Mouse (Mus musculus) forebrain, embryonic 16.5 days (tissue): ENCODE measurements around the gene Zbtb20. TPM values are rescaled to one million over a fixed set of nuclear protein-coding genes. Genes with fewer than 3 reads are reported as not detected.

Experiments used
- ATAC-seq: fragments of 200-750 bp; cut with Nextera tagmentation; 2 replicates; pipeline ENCODE4 v1.8.0; 2017; ENCODE audit warnings: mild to moderate bottlenecking, moderate library complexity
- H3K27ac ChIP-seq: fragments of 300-500 bp; sonication (generic); 2 replicates; pipeline ENCODE4 v1.5.1; 2014; ENCODE audit warnings: low read length, control low read depth
- H3K27me3 ChIP-seq: fragments of 300-500 bp; sonication (generic); replicated peaks from 2 replicates; pipeline ENCODE4 v1.6.1; 2014; ENCODE audit warnings: low read length; ENCODE audit not compliant: control insufficient read depth, insufficient read depth
- H3K36me3 ChIP-seq: fragments of 300-500 bp; sonication (generic); 2 replicates; pipeline ENCODE4 v1.6.1; 2014; ENCODE audit not compliant: control insufficient read depth, insufficient read depth
- H3K4me1 ChIP-seq: fragments of 300-500 bp; sonication (generic); replicated peaks from 2 replicates; pipeline ENCODE4 v1.6.1; 2014; ENCODE audit warnings: low read length; ENCODE audit not compliant: control insufficient read depth, insufficient read depth
- H3K4me2 ChIP-seq: fragments of 300-500 bp; sonication (generic); 2 replicates; pipeline ENCODE4 v1.6.1; 2014; ENCODE audit warnings: mild to moderate bottlenecking, low read length, control low read depth
- H3K4me3 ChIP-seq: fragments of 300-500 bp; sonication (generic); replicated peaks from 2 replicates; pipeline ENCODE4 v1.5.1; 2014; ENCODE audit warnings: mild to moderate bottlenecking, low read length, control low read depth
- H3K9ac ChIP-seq: fragments of 300-500 bp; sonication (generic); replicated peaks from 2 replicates; pipeline ENCODE4 v1.6.1; 2014; ENCODE audit warnings: low read depth, low read length, control low read depth
- H3K9me3 ChIP-seq: fragments of 300-500 bp; sonication (generic); 2 replicates; pipeline ENCODE4 v1.6.1; 2016; ENCODE audit warnings: low read length; ENCODE audit not compliant: control insufficient read depth
- WGBS: fragments of 180-500 bp; shearing (Covaris S2); extraction: QIAGEN DNeasy Blood & Tissue Kit; methylation state at CpG from one replicate; pipeline ENCODE4 v1.1.7; 2014; 5-methylcytosine and 5-hydroxymethylcytosine counted together
- polyA plus RNA-seq: library from polyadenylated mRNA; unstranded; fragments of >200 nt; fragmentation: Nextera tagmentation; extraction: Ambion mirVana; gene quantifications from 2 replicates; pipeline ENCODE4 v1.2.1, GENCODE M21; 2015

Gene Zbtb20
- polyA plus RNA-seq, 1 experiment from 2014 or later: 126 TPM

- H3K4me1 ChIP-seq: no peaks in the 10 kb centered on the region
- H3K27ac ChIP-seq: no peak overlapping the region
- no peak overlapping the region for H3K9ac ChIP-seq
- no peaks in the 10 kb centered on the region for H3K27me3 ChIP-seq
- WGBS: 84% methylated on average over 3 of the region's 3 CpGs
- no peak for ATAC-seq
- H3K4me2 ChIP-seq: no peak overlapping the region
- H3K36me3 ChIP-seq: no peaks in the 10 kb centered on the region
- H3K9me3 ChIP-seq: no peaks in the 10 kb centered on the region
- no peak overlapping the region for H3K4me3 ChIP-seq
Measured at GRCm38 (mm10) chr16:43476921-43477320, 601.2 kb downstream of the Zbtb20 start.

- WGBS: 69% methylated on average over 1 of the region's 1 CpGs
- Histone ChIP-seq H3K36me3 (no peaks in the 10 kb centered on the region), H3K9ac (no peak overlapping the region), H3K4me2 (no peak overlapping the region), H3K4me1 (no peaks in the 10 kb centered on the region), H3K27me3 (no peaks in the 10 kb centered on the region), H3K9me3 (no peaks in the 10 kb centered on the region), H3K4me3 (no peak overlapping the region), H3K27ac (no peak overlapping the region)
- no peak for ATAC-seq
Measured at GRCm38 (mm10) chr16:43478352-43478751, 602.7 kb downstream of the Zbtb20 start.

GRCm38 (mm10) chr16:43480532-43480931 lies 604.9 kb downstream of the Zbtb20 start:
- Histone ChIP-seq H3K9ac (no peak overlapping the region), H3K9me3 (no peaks in the 10 kb centered on the region), H3K36me3 (no peaks in the 10 kb centered on the region), H3K4me2 (no peak overlapping the region), H3K4me3 (no peak overlapping the region), H3K4me1 (no peaks in the 10 kb centered on the region), H3K27me3 (no peaks in the 10 kb centered on the region), H3K27ac (no peak overlapping the region)
- ATAC-seq: no peak
- 79% methylated on average over 6 of the region's 6 CpGs for WGBS

GRCm38 (mm10) chr16:43482125-43482524 lies 606.4 kb downstream of the Zbtb20 start:
- H3K4me1 ChIP-seq: no peaks in the 10 kb centered on the region
- H3K27me3 ChIP-seq: no peaks in the 10 kb centered on the region
- 51% methylated on average over 3 of the region's 3 CpGs for WGBS
- H3K4me2 ChIP-seq: no peak overlapping the region
- no peak overlapping the region for H3K4me3 ChIP-seq
- ATAC-seq: no peak
- no peaks in the 10 kb centered on the region for H3K36me3 ChIP-seq
- H3K9me3 ChIP-seq: no peaks in the 10 kb centered on the region
- H3K27ac ChIP-seq: no peak overlapping the region
- H3K9ac ChIP-seq: no peak overlapping the region

- Histone ChIP-seq H3K9me3 (no peaks in the 10 kb centered on the region), H3K27me3 (no peaks in the 10 kb centered on the region), H3K4me1 (no peaks in the 10 kb centered on the region), H3K4me3 (no peak overlapping the region), H3K36me3 (no peaks in the 10 kb centered on the region), H3K4me2 (no peak overlapping the region), H3K27ac (no peak overlapping the region), H3K9ac (no peak overlapping the region)
- 95% methylated on average over 2 of the region's 2 CpGs for WGBS
- no peak for ATAC-seq
Measured at GRCm38 (mm10) chr16:43482738-43483137, 607.1 kb downstream of the Zbtb20 start.

- Histone ChIP-seq H3K27ac (no peak overlapping the region), H3K4me1 (peaks cover under 1% of the 10 kb centered on the region; the same call in 1 of the 2 replicates), H3K27me3 (no peaks in the 10 kb centered on the region), H3K9me3 (no peaks in the 10 kb centered on the region), H3K9ac (no peak overlapping the region), H3K36me3 (no peaks in the 10 kb centered on the region), H3K4me2 (no peak overlapping the region), H3K4me3 (no peak overlapping the region)
- ATAC-seq: no peak
- WGBS: 79% methylated on average over 4 of the region's 4 CpGs
Measured at GRCm38 (mm10) chr16:43484400-43484799, 608.7 kb downstream of the Zbtb20 start.

GRCm38 (mm10) chr16:43489362-43489761 lies 613.7 kb downstream of the Zbtb20 start:
- Histone ChIP-seq H3K36me3 (no peaks in the 10 kb centered on the region), H3K4me3 (no peak overlapping the region), H3K4me1 (peaks cover 3% of the 10 kb centered on the region; the same call in 1 of the 2 replicates), H3K4me2 (no peak overlapping the region), H3K9ac (no peak overlapping the region), H3K9me3 (no peaks in the 10 kb centered on the region), H3K27me3 (no peaks in the 10 kb centered on the region), H3K27ac (no peak overlapping the region)
- 69% methylated on average over 3 of the region's 3 CpGs for WGBS
- ATAC-seq: no peak

- no peak overlapping the region for H3K9ac ChIP-seq
- ATAC-seq: no peak
Measured at GRCm38 (mm10) chr16:43489984-43490383, 614.3 kb downstream of the Zbtb20 start.

GRCm38 (mm10) chr16:43492863-43493262 lies 617.2 kb downstream of the Zbtb20 start:
- 94% methylated on average over 1 of the region's 1 CpGs for WGBS
- Histone ChIP-seq H3K27me3 (no peaks in the 10 kb centered on the region), H3K4me2 (no peak overlapping the region), H3K9ac (no peak overlapping the region), H3K4me3 (no peak overlapping the region), H3K27ac (no peak overlapping the region), H3K4me1 (peaks cover 3% of the 10 kb centered on the region; the same call in 1 of the 2 replicates), H3K36me3 (no peaks in the 10 kb centered on the region), H3K9me3 (no peaks in the 10 kb centered on the region)
- no peak for ATAC-seq

More at GRCm38 (mm10) chr16:43489984-43490383, 614.3 kb downstream of the Zbtb20 start:
- Histone ChIP-seq H3K9me3 (no peaks in the 10 kb centered on the region), H3K27ac (no peak overlapping the region), H3K36me3 (no peaks in the 10 kb centered on the region), H3K27me3 (no peaks in the 10 kb centered on the region), H3K4me1 (peaks cover 3% of the 10 kb centered on the region; the same call in 1 of the 2 replicates), H3K4me3 (no peak overlapping the region), H3K4me2 (no peak overlapping the region)
- 73% methylated on average over 12 of the region's 12 CpGs for WGBS
